8 mouse cellular contexts compared by ENCODE assay signal in the genomic region with DNA sequence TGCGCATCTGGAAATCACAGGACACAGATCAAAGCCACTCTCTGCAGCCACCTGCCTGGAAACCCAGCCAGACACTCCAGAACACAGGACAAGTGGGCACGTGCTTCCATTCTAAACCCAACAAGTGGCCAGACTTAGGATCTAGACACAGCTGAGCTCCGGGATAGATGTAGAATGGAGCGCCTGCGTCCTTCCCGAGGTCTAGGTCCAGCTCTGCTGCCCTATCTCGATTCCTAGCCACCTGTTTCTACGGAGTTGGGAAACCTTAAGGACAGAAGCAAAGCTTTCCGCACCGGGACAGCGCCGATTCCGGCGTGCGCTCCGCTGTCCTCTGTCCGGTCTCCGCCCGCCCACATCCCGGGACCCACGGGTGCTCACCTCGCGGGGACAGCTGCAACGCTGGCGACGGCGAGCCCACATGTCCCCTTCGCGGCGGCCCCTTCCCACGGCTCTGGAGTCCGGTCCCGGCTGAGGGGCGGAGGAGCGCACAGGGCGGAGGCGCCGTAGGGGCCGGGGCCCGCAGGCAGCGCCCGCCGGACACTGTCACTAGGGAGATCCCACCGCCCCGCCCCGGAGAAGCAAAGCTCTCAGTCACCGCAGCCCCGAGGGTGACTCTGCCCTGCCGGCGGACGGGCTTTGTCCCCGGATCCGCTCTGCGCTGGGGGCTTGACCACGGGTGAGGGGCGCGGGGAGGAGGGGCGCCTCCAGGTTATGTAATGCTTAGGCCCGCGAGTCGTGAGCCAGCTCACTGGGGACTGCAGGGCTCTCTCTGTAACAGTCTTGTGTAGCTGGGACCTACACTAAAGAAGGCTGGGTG. TPM values are rescaled to one million over a fixed set of nuclear protein-coding genes. Genes with fewer than 3 reads are reported as not detected.
DNase-seq lines count a peak whose midpoint lies in the region; ATAC-seq and TF ChIP-seq lines count a peak whose summit lies in the region.

TSS of gene Slc16a12 (minus strand) at position 602 of the 817 bp plus-strand sequence.

- ATAC-seq in forebrain, embryonic 12.5 days (ENCODE audit: low FRiP score): peak; percentile 84
- no peak for ATAC-seq in inflammation-experienced regulatory T-cells, adult 6 months

- under 1% methylated on average over 59 of the region's 61 CpGs for WGBS in forebrain, embryonic 12.5 days

- DNase-seq in R1 (ENCODE audit: low read depth, low spot score): peak; percentile 36
- peak; percentile 50 for DNase-seq in heart, postnatal 4 days
- DNase-seq in left cerebral cortex, postnatal 36 days (ENCODE audit: low spot score in 2 of 2): peak; percentile 18 to 19
- peak; percentile 13 for DNase-seq in splenic B cell, adult 2 months (ENCODE audit: low read depth, low spot score)

- no peaks in the 10 kb centered on the region for H3K36me3 ChIP-seq in E14TG2a.4 (ENCODE audit: insufficient read depth, low read length)
- no peaks in the 10 kb centered on the region for H3K36me3 ChIP-seq in forebrain, embryonic 12.5 days (replicated peaks)
- H3K36me3 ChIP-seq in megakaryocyte, embryonic 14.5 days (replicated peaks; ENCODE audit: low read length): no peaks in the 10 kb centered on the region
- no peaks in the 10 kb centered on the region for H3K36me3 ChIP-seq in splenic B cell, adult 2 months (ENCODE audit: control insufficient read depth, insufficient read depth, low read length, poor library complexity, severe bottlenecking)

- TF ChIP-seq CTCF in E14TG2a.4 (conservative IDR thresholded peaks at IDR 0.05; ENCODE audit: low read length): no peak

- peaks cover 11% of the 10 kb centered on the region for H3K4me1 ChIP-seq in E14TG2a.4 (replicated peaks; ENCODE audit: low read depth, low read length)
- peaks cover 6% of the 10 kb centered on the region for H3K4me1 ChIP-seq in forebrain, embryonic 12.5 days
- H3K4me1 ChIP-seq in megakaryocyte, embryonic 14.5 days: peaks cover 26% of the 10 kb centered on the region

- peak within 1 kb of the TSS; percentile 55 for H3K9ac ChIP-seq in forebrain, embryonic 12.5 days

- intact Hi-C loops in left cerebral cortex, postnatal 36 days (cut with DNase I): no loop called here

- peaks cover 48% of the 10 kb centered on the region for H3K27me3 ChIP-seq in E14TG2a.4 (ENCODE audit: insufficient read depth, low read length)
- H3K27me3 ChIP-seq in forebrain, embryonic 12.5 days: peaks cover 29% of the 10 kb centered on the region
- peaks cover 29% of the 10 kb centered on the region for H3K27me3 ChIP-seq in megakaryocyte, embryonic 14.5 days (replicated peaks)
- H3K27me3 ChIP-seq in splenic B cell, adult 2 months (ENCODE audit: control insufficient read depth, insufficient read depth, low read length, poor library complexity, severe bottlenecking): no peaks in the 10 kb centered on the region

- no peak within 1 kb of the TSS for H3K27ac ChIP-seq in forebrain, embryonic 12.5 days

- H3K9me3 ChIP-seq in E14TG2a.4 (ENCODE audit: low read length): peaks cover 13% of the 10 kb centered on the region
- H3K9me3 ChIP-seq in forebrain, embryonic 12.5 days: no peaks in the 10 kb centered on the region
- H3K9me3 ChIP-seq in megakaryocyte, embryonic 14.5 days: no peaks in the 10 kb centered on the region

- peak within 1 kb of the TSS; percentile 84 for H3K4me3 ChIP-seq in E14TG2a.4 (replicated peaks; ENCODE audit: low read length)
- H3K4me3 ChIP-seq in forebrain, embryonic 12.5 days (replicated peaks): peak within 1 kb of the TSS; percentile 66
- H3K4me3 ChIP-seq in megakaryocyte, embryonic 14.5 days (replicated peaks): peak within 1 kb of the TSS; percentile 92

- peak within 1 kb of the TSS; percentile 99 for H3K4me2 ChIP-seq in forebrain, embryonic 12.5 days

RNA-seq across cellular contexts. Expression of gene Slc16a12, which starts in this region (rescaled TPM):
- 1.0 and 1.3 TPM in 2 replicates for polyA plus RNA-seq in forebrain, embryonic 12.5 days (2016; fragmentation: Nextera tagmentation; extraction: Ambion mirVana)
- 10 to 100 TPM; 13.3 to 13.4 TPM for total RNA-seq in heart, postnatal 4 days (2021)
- total RNA-seq in left cerebral cortex, postnatal 36 days (2021): 1 to 10 TPM; 1.8 to 2.7 TPM
- not detected in 2 replicates for polyA plus RNA-seq in megakaryocyte, embryonic 14.5 days (2012; ENCODE audit: insufficient read depth, low replicate concordance)
- under 1 TPM in 1 of 3 experiments, not detected in 2; 0.18 TPM for polyA plus RNA-seq in inflammation-experienced regulatory T-cells, adult 6 months (2017; shearing (Covaris generic))
